Mouse (Mus musculus) liver, embryonic 11.5 days (tissue): Measurements from ENCODE around the gene Ckap2. TPM values are rescaled to one million over a fixed set of nuclear protein-coding genes. Genes with fewer than 3 reads are reported as not detected.

Source experiments
- ATAC-seq: fragments of 200-750 bp; cut with Nextera tagmentation; replicated peaks from 2 replicates; pipeline ENCODE4 v1.8.0; 2017; ENCODE audit warnings: moderate number of reproducible peaks, mild to moderate bottlenecking, moderate TSS enrichment, moderate library complexity; ENCODE audit not compliant: low FRiP score
- DNase-seq: peaks from one replicate; pipeline ENCODE4 v3.0.0-alpha.2; 2017; ENCODE audit warnings: low spot score
- H3K27ac ChIP-seq: fragments of 300-500 bp; sonication (generic); 2 replicates; pipeline ENCODE4 v1.5.1; 2014; ENCODE audit warnings: mild to moderate bottlenecking, low read depth, low read length, control low read depth
- H3K27me3 ChIP-seq: fragments of 300-500 bp; sonication (generic); replicated peaks from 2 replicates; pipeline ENCODE4 v1.6.1; 2014; ENCODE audit warnings: low read length, mixed read lengths; ENCODE audit not compliant: control insufficient read depth, insufficient read depth
- H3K36me3 ChIP-seq: fragments of 300-500 bp; sonication (generic); 2 replicates; pipeline ENCODE4 v1.6.1; 2014; ENCODE audit warnings: mild to moderate bottlenecking, low read length, moderate library complexity, mixed read lengths; ENCODE audit not compliant: control insufficient read depth, insufficient read depth
- H3K4me1 ChIP-seq: fragments of 300-500 bp; sonication (generic); replicated peaks from 2 replicates; pipeline ENCODE4 v1.6.1; 2014; ENCODE audit warnings: low read length, mixed read lengths; ENCODE audit not compliant: control insufficient read depth, insufficient read depth
- H3K4me2 ChIP-seq: fragments of 300-500 bp; sonication (generic); 2 replicates; pipeline ENCODE4 v1.6.1; 2014; ENCODE audit warnings: mild to moderate bottlenecking, control low read depth, moderate library complexity
- H3K4me3 ChIP-seq: fragments of 300-500 bp; sonication (generic); 2 replicates; pipeline ENCODE4 v1.5.1; 2014; ENCODE audit warnings: low read depth, low read length, control low read depth
- H3K9ac ChIP-seq: fragments of 300-500 bp; sonication (generic); 2 replicates; pipeline ENCODE4 v1.6.1; 2014; ENCODE audit warnings: low read depth, low read length, control low read depth
- H3K9me3 ChIP-seq: fragments of 300-500 bp; sonication (generic); 2 replicates; pipeline ENCODE4 v1.6.1; 2016; ENCODE audit warnings: low read length, inconsistent platforms, mixed read lengths; ENCODE audit not compliant: control insufficient read depth
- WGBS: fragments of 180-500 bp; shearing (Covaris S2); extraction: QIAGEN DNeasy Blood & Tissue Kit; methylation state at CpG from one replicate; pipeline ENCODE4 v1.1.7; 2014; 5-methylcytosine and 5-hydroxymethylcytosine counted together
- polyA plus RNA-seq: library from polyadenylated mRNA; unstranded; fragments of >200 nt; fragmentation: Nextera tagmentation; extraction: Ambion mirVana; gene quantifications from 2 replicates; pipeline ENCODE4 v1.2.1, GENCODE M21; 2014

The Ckap2 gene
- polyA plus RNA-seq, result 42.8 and 48.4 TPM in 2 replicates

GRCm38 (mm10) chr8:22185431-22186397, at the start of gene Ckap2:
Ckap2 (minus strand) TSS chr8:22185819.
- ATAC-seq (peak; percentile 95), DNase-seq (peak; percentile 96)
- Histone ChIP-seq H3K27me3 (no peaks in the 10 kb centered on the region), H3K27ac (peak within 1 kb of the TSS; percentile 85), H3K4me3 (peak within 1 kb of the TSS; percentile 79), H3K4me2 (peak within 1 kb of the TSS; percentile 88), H3K9me3 (no peaks in the 10 kb centered on the region), H3K4me1 (peaks cover 8% of the 10 kb centered on the region; the same call in 1 of the 2 replicates), H3K36me3 (no peaks in the 10 kb centered on the region), H3K9ac (peak within 1 kb of the TSS; percentile 85)
- 3% methylated on average over 63 of the region's 63 CpGs for WGBS

GRCm38 (mm10) chr8:22228621-22229020, 43.0 kb upstream of the Ckap2 start:
- 0 out of 2 replicates have a peak, but pooled peaks have one; percentile 27 for ATAC-seq
- H3K27ac ChIP-seq, result no peak overlapping the region
- H3K4me2 ChIP-seq, result peak overlapping the region; percentile 89
- no peak for DNase-seq
- H3K4me3 ChIP-seq, result no peak overlapping the region
- no peaks in the 10 kb centered on the region for H3K4me1 ChIP-seq
- no peaks in the 10 kb centered on the region for H3K9me3 ChIP-seq
- H3K27me3 ChIP-seq, result peaks cover 14% of the 10 kb centered on the region
- no peak overlapping the region for H3K9ac ChIP-seq
- H3K36me3 ChIP-seq, result no peaks in the 10 kb centered on the region
- 23% methylated on average over 7 of the region's 7 CpGs for WGBS

DNA sequence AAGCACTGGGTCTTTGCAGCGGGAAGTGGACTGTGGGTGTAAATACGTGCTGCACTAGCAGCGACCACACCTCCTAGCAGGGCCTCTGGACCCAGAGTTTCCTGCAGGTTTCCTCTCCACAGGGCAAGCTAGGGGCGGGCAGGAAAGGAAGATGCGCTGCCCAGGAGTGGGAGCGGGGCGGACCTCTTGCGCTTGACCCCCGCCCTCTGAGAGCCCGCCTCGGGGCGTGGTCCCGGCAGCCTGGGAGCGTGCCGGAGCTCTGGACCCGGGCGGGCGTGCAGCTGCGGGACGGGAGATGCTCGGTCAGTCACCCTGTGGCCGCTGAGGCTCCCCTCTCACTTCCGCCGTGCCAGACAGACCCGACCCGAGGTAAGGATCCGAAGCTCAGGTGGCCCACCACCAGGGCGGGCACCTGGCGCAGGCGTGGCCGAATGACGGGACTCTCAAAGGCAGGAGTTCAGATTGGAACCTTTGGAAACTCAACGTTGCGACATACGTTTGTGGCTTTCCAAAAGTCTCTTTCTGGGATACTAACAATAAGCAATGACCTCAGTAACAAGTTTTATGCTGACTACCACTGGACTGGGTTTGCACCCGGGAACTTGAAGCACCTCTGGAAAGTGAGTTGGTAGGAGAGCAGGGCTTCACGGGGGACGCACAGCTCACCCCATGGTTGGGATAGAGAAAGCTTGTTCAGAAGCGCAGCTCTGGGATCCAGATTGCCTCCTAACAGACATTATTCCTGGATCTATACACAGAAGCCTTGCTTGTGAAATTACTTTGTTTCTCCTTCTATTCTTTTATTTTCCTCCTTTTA, 41.6 kb upstream of the Ckap2 start, which contains the start of gene Thsd1:
TSS of gene Thsd1 (plus strand) at position 253 of the 817 bp plus-strand sequence.
- DNase-seq, result peak; percentile 75
- ATAC-seq, result peak; percentile 85
- Histone ChIP-seq H3K4me3 (peak within 1 kb of the TSS; percentile 58), H3K27me3 (peaks cover 14% of the 10 kb centered on the region), H3K9me3 (no peaks in the 10 kb centered on the region), H3K9ac (peak within 1 kb of the TSS; percentile 39), H3K36me3 (no peaks in the 10 kb centered on the region), H3K4me1 (no peaks in the 10 kb centered on the region), H3K4me2 (peak within 1 kb of the TSS; percentile 89), H3K27ac (no peak within 1 kb of the TSS)
- WGBS, result under 1% methylated on average over 39 of the region's 39 CpGs

DNA sequence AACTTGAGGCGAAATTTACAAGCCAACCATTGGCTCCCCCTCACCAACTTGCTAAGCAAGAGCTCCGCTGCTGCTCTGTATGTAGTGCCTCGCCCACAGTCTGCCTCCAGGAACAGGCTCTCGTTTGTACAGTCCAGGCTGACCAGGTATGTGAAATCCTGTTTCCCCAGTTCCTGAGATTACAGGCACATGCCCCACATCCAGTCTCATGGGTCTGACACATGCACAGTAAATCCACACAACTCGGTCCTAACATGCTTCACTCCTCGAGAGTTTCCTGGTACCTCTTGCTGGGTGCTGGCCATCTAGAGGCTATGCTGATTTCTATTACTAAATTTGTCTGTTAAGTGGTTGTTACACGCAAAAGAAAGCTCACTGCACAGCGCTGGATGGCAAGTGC, 40.7 kb upstream of the Ckap2 start:
- Histone ChIP-seq H3K4me3 (no peak overlapping the region), H3K9ac (no peak overlapping the region)
- DNase-seq, result no peak

DNA sequence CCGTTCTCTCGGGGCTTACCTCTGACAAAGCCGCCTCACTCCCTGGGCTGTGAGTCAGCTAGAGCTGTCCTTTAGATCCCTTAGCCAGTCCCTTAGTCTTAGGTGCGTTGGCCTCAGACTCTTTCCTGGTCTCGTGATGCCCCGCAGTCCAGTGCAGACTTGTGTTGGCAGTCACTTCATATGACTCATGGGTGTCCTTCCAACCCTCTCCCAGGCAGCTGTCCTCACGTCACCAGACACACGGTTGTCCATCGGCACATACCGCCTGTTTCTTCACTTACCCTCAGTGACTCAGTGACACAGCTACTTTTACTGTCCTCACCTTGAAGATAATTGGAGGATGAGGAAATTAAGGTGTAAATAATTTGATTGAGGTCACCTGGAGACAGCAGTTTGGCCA, 29.2 kb upstream of the Ckap2 start:
- Histone ChIP-seq H3K4me3 (no peak overlapping the region), H3K4me1 (no peaks in the 10 kb centered on the region; the same call in 1 of the 2 replicates), H3K4me2 (no peak overlapping the region), H3K27ac (no peak overlapping the region), H3K27me3 (no peaks in the 10 kb centered on the region), H3K36me3 (peaks cover 14% of the 10 kb centered on the region; the same call in 1 of the 2 replicates), H3K9me3 (no peaks in the 10 kb centered on the region), H3K9ac (no peak overlapping the region)
- DNase-seq (no peak), ATAC-seq (no peak)
- WGBS, result 93% methylated on average over 10 of the region's 10 CpGs

More for the DNA sequence above, 40.7 kb upstream of the Ckap2 start:
- Histone ChIP-seq H3K27ac (no peak overlapping the region), H3K9me3 (no peaks in the 10 kb centered on the region), H3K4me2 (no peak overlapping the region; the same call in 1 of the 2 replicates), H3K27me3 (peaks cover 14% of the 10 kb centered on the region), H3K4me1 (no peaks in the 10 kb centered on the region), H3K36me3 (no peaks in the 10 kb centered on the region)
- WGBS, result 56% methylated on average over 8 of the region's 8 CpGs
- no peak for ATAC-seq

DNA sequence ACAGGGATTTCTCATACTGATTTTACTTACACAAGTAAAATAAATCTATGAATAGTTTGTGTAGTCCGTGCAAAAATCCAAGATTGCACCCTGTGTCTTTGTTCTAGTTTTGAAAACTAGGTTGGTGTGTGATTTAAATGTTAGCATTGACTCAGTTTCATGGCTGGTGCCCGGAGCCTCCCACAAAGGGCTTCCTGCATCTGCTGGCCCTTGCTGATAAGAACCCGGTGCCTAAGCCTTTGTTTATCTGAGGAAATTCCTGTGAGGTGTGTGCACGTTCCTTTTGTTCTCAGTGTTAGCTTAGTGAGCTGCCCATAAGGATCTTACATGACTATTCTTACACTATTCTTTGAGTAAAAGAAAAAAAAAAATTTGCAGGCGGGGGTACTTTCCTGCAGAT, 23.4 kb upstream of the Ckap2 start:
- peak overlapping the region; percentile 17; the same call in 1 of the 2 replicates for H3K4me2 ChIP-seq
- no peaks in the 10 kb centered on the region for H3K9me3 ChIP-seq
- DNase-seq, result no peak
- no peak overlapping the region for H3K4me3 ChIP-seq
- H3K36me3 ChIP-seq, result peaks cover 4% of the 10 kb centered on the region; the same call in 1 of the 2 replicates
- H3K4me1 ChIP-seq, result peaks cover 8% of the 10 kb centered on the region
- 12% methylated on average over 5 of the region's 5 CpGs for WGBS
- H3K9ac ChIP-seq, result no peak overlapping the region
- peak overlapping the region; percentile 48 for H3K27ac ChIP-seq
- ATAC-seq, result peak; percentile 91
- no peaks in the 10 kb centered on the region for H3K27me3 ChIP-seq

DNA sequence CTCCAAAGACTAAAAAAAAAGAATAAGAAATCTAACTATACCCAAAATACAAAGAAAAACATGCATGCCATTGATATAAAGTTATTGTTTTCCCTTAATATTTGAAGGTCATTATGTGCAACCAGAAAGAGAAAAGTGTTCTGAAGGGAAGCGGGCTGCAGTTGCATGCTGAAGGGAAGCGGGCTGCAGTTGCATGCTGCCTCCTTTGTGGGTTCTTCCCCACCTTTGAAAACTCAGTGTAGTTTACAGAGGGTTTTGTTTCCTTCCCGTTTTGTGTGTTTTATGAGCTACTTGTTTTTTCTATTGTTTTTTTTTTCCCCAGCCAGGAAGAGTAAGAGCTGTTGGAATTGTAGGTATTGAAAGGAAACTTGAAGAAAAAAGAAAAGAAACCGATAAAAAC, 21.9 kb upstream of the Ckap2 start:
- DNase-seq, result no peak
- H3K27ac ChIP-seq, result no peak overlapping the region
- no peaks in the 10 kb centered on the region for H3K27me3 ChIP-seq
- no peak overlapping the region for H3K9ac ChIP-seq
- H3K4me1 ChIP-seq, result peaks cover 8% of the 10 kb centered on the region
- peaks cover 4% of the 10 kb centered on the region; the same call in 1 of the 2 replicates for H3K36me3 ChIP-seq
- no peak overlapping the region for H3K4me2 ChIP-seq
- ATAC-seq, result no peak
- 58% methylated on average over 4 of the region's 4 CpGs for WGBS
- H3K4me3 ChIP-seq, result no peak overlapping the region
- no peaks in the 10 kb centered on the region for H3K9me3 ChIP-seq

DNA sequence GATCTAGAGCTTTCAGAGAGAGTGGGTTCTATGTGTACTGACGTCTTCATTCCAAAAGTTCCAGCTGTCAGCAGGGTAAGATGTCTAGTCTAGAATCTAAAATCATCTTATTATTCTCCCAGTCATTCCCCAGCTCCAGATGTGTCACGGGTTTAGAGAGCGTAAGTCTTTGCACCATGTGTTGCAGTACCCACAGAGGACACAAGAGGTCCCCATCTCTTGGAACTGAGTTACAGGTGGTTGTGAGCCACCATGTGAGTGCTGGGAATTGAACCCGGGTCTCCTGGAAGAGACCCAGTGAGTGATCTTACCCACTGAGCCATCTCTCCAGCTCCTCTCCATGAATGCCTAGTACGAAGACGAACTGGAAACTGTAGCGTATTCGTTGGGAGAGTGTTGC, 13.9 kb upstream of the Ckap2 start:
- H3K9ac ChIP-seq, result no peak overlapping the region
- H3K27me3 ChIP-seq, result no peaks in the 10 kb centered on the region
- peaks cover 12% of the 10 kb centered on the region; the same call in 1 of the 2 replicates for H3K36me3 ChIP-seq
- H3K4me3 ChIP-seq, result no peak overlapping the region
- DNase-seq, result no peak
- H3K4me1 ChIP-seq, result no peaks in the 10 kb centered on the region
- no peaks in the 10 kb centered on the region for H3K9me3 ChIP-seq
- 90% methylated on average over 8 of the region's 8 CpGs for WGBS
- H3K27ac ChIP-seq, result no peak overlapping the region
- no peak overlapping the region for H3K4me2 ChIP-seq
- ATAC-seq, result no peak
